Mouse (Mus musculus) limb, embryonic 14.5 days (tissue): ENCODE measurements around the gene Reep6. TPM values are rescaled to one million over a fixed set of nuclear protein-coding genes. Genes with fewer than 3 reads are reported as not detected.
A peak's percentile ranks its signal among the peaks of the same experiment; 100 is the strongest.

ENCODE experiments used
- ATAC-seq: fragments of 200-750 bp; cut with Nextera tagmentation; 2 replicates; pipeline ENCODE4 v1.8.0; 2017; ENCODE audit warnings: low read depth, moderate number of reproducible peaks, moderate TSS enrichment; ENCODE audit not compliant: low FRiP score
- DNase-seq: peaks from one replicate; pipeline ENCODE4 v3.0.0-alpha.2; 2015; ENCODE audit warnings: low spot score
- H3K27ac ChIP-seq: fragments of 300-500 bp; sonication (generic); replicated peaks from 2 replicates; pipeline ENCODE4 v1.5.1; 2014; ENCODE audit warnings: low read depth, mild to moderate bottlenecking, low read length, moderate library complexity, mixed read lengths
- H3K27me3 ChIP-seq: fragments of 300-500 bp; sonication (generic); 2 replicates; pipeline ENCODE4 v1.6.1; 2014; ENCODE audit warnings: low read length, mixed read lengths; ENCODE audit not compliant: control insufficient read depth, insufficient read depth
- H3K36me3 ChIP-seq: fragments of 300-500 bp; sonication (generic); 2 replicates; pipeline ENCODE4 v1.6.1; 2014; ENCODE audit warnings: mild to moderate bottlenecking, low read length, moderate library complexity, mixed read lengths; ENCODE audit not compliant: control insufficient read depth, insufficient read depth
- H3K4me1 ChIP-seq: fragments of 300-500 bp; sonication (generic); 2 replicates; pipeline ENCODE4 v1.6.1; 2014; ENCODE audit warnings: antibody characterized with exemption, low read length, mixed read lengths; ENCODE audit not compliant: control insufficient read depth, insufficient read depth
- H3K4me2 ChIP-seq: fragments of 300-500 bp; sonication (generic); replicated peaks from 2 replicates; pipeline ENCODE4 v1.6.1; 2014; ENCODE audit warnings: low read depth, mild to moderate bottlenecking, low read length, moderate library complexity; ENCODE audit not compliant: severe bottlenecking
- H3K4me3 ChIP-seq: fragments of 300-500 bp; sonication (generic); replicated peaks from 2 replicates; pipeline ENCODE4 v1.5.1; 2014; ENCODE audit warnings: low read length
- H3K9ac ChIP-seq: fragments of 300-500 bp; sonication (generic); 2 replicates; pipeline ENCODE4 v1.6.1; 2014; ENCODE audit warnings: mild to moderate bottlenecking, low read depth, low read length, moderate library complexity; ENCODE audit not compliant: severe bottlenecking
- H3K9me3 ChIP-seq: fragments of 300-500 bp; sonication (generic); 2 replicates; pipeline ENCODE4 v1.6.1; 2016; ENCODE audit warnings: low read length; ENCODE audit not compliant: control insufficient read depth
- POLR2A ChIP-seq: fragments of 200-500 bp; IDR thresholded peaks from 2 replicates; pipeline ENCODE4 v1.8.0; 2012; ENCODE audit warnings: inconsistent platforms, mild to moderate bottlenecking, moderate library complexity, borderline replicate concordance; ENCODE audit not compliant: insufficient read depth, insufficient read length; ENCODE audit errors: extremely low read depth
- WGBS: fragments of 180-500 bp; shearing (Covaris S2); extraction: QIAGEN DNeasy Blood & Tissue Kit; methylation state at CpG from one replicate; pipeline ENCODE4 v1.1.7; 2014; 5-methylcytosine and 5-hydroxymethylcytosine counted together
- polyA plus RNA-seq, 2 experiments: library from polyadenylated mRNA; depleted of rRNA in 1 of 2; stranded (reverse) in 1 of 2; unstranded in 1 of 2; fragments of >200 nt; fragmentation: Nextera tagmentation in 1 of 2; extraction: Ambion mirVana in 1 of 2; gene quantifications; 2 replicates each; pipeline versions ENCODE4 v1.2.1 to v1.2.3; 2012 to 2014

The Reep6 gene
- polyA plus RNA-seq, 2 experiments = 3.9 to 10.5 TPM

DNA sequence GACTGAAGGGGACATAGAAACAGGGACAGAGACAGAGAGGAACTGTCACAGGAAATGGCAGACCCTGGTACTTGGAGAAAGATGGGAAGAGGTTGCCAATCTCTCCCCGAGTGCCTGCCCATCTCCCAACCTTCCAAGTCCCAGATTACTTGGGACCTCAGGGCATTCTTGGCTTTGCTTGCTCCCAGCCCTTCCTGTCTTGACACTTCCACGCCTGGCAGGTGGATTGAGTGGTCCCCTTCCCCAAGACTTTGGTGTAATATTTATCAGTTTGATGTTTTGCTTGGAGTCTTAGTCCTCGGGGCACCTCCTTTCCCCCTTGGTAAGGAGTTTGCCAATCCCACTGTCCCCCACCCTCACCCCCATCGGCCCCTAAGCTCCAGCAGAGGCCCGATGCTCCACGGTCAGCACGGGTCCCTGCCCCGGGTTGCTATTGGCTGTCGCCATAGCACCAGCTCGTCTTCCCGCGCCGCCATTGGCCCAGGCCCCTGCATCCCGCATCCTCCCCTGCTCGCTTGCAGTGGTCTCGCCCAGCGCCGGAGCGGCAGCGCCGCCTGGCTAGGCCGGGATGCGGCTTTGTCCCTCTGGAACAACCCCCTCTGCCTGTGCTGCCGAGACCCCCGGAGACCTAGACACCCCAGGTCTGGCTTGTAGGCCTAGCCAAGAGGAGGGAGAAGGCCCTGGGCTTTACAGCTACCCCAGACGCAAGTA is 31.0 kb upstream of the Reep6 start:
- Histone ChIP-seq H3K4me1 (peaks cover 13% of the 10 kb centered on the region), H3K4me2 (peak overlapping the region; percentile 33; the same call in 1 of the 2 replicates), H3K27ac (no peak overlapping the region), H3K36me3 (peaks cover 14% of the 10 kb centered on the region), H3K9ac (0 out of 2 replicates have a peak overlapping the region, but pooled peaks have one; percentile 31), H3K9me3 (no peaks in the 10 kb centered on the region), H3K27me3 (peaks cover 41% of the 10 kb centered on the region), H3K4me3 (peak overlapping the region; percentile 16)
- peak; percentile 35; the same call in 1 of the 2 replicates for ATAC-seq
- WGBS = 4% methylated on average over 22 of the region's 26 CpGs
- DNase-seq = no peak
- 0 out of 2 replicates have a peak, but pooled peaks have one; percentile 19 for TF ChIP-seq POLR2A

DNA sequence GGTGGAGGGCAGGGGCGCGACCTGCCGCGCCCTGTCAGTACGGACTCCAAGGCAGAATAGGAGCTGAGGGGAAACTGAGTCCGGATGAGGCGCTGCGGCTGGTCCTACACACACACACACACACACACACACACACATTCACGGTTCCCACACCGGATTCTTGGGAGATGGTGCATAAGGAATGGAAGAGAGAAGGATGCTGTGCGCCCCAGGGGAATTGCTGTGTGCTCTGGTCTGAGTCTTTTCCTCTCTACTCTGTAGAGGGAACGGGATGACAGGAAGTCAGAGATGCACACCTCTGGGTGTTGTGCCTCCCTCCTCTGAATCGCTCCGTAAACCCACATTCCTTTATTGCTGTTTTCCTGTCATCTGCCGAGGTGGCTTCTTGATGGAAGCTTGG is 30.5 kb upstream of the Reep6 start:
- no peaks in the 10 kb centered on the region for H3K9me3 ChIP-seq
- peaks cover 8% of the 10 kb centered on the region for H3K36me3 ChIP-seq
- peaks cover 46% of the 10 kb centered on the region for H3K27me3 ChIP-seq
- ATAC-seq = no peak
- no peak for TF ChIP-seq POLR2A
- WGBS = 7% methylated on average over 14 of the region's 15 CpGs
- H3K4me2 ChIP-seq = peak overlapping the region; percentile 33; the same call in 1 of the 2 replicates
- H3K27ac ChIP-seq = no peak overlapping the region
- H3K9ac ChIP-seq = 0 out of 2 replicates have a peak overlapping the region, but pooled peaks have one; percentile 31
- peaks cover 13% of the 10 kb centered on the region for H3K4me1 ChIP-seq
- H3K4me3 ChIP-seq = peak overlapping the region; percentile 16
- DNase-seq = no peak

- H3K9me3 ChIP-seq = no peaks in the 10 kb centered on the region
- TF ChIP-seq POLR2A = no peak
- no peak for DNase-seq
- no peak overlapping the region for H3K4me3 ChIP-seq
- H3K36me3 ChIP-seq = peaks cover 3% of the 10 kb centered on the region; the same call in 1 of the 2 replicates
- no peak overlapping the region for H3K27ac ChIP-seq
- no peak overlapping the region for H3K9ac ChIP-seq
- H3K27me3 ChIP-seq = peaks cover 51% of the 10 kb centered on the region
- no peak for ATAC-seq
- WGBS = 55% methylated on average over 10 of the region's 10 CpGs
- peaks cover 13% of the 10 kb centered on the region for H3K4me1 ChIP-seq
- H3K4me2 ChIP-seq = no peak overlapping the region
Observed at GRCm38 (mm10) chr10:80299824-80300223, 29.9 kb upstream of the Reep6 start.

DNA sequence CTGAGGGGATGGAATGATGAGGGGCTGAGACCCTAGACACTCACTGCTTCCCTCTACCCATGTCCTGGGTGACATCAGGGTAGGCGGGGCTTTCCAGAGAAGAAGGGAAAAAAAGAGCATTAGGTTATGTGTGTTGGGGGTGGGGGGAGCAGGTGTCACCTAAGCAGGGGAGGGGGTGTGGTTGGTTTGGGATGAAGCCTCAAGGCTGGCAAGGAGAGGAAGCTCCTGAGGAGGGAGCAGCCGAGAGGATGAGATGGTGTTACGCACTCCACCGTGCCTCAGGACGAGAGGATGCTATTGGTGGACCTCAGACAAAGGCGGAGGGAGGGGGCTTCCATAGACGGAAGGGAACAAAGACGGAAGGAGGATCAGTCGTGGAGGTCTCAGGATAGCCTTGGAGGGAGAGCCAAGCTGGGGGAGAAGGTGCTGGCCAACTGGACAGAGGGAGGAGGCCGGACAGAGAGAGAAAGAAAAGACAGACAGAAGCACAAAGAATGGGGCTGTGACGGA is 29.0 kb upstream of the Reep6 start:
- Histone ChIP-seq H3K27ac (no peak overlapping the region), H3K36me3 (no peaks in the 10 kb centered on the region), H3K27me3 (peaks cover 60% of the 10 kb centered on the region), H3K9me3 (no peaks in the 10 kb centered on the region), H3K4me2 (no peak overlapping the region), H3K4me1 (peaks cover 9% of the 10 kb centered on the region), H3K4me3 (no peak overlapping the region), H3K9ac (no peak overlapping the region)
- no peak for ATAC-seq
- WGBS = 30% methylated on average over 11 of the region's 11 CpGs
- TF ChIP-seq POLR2A = no peak
- no peak for DNase-seq

DNA sequence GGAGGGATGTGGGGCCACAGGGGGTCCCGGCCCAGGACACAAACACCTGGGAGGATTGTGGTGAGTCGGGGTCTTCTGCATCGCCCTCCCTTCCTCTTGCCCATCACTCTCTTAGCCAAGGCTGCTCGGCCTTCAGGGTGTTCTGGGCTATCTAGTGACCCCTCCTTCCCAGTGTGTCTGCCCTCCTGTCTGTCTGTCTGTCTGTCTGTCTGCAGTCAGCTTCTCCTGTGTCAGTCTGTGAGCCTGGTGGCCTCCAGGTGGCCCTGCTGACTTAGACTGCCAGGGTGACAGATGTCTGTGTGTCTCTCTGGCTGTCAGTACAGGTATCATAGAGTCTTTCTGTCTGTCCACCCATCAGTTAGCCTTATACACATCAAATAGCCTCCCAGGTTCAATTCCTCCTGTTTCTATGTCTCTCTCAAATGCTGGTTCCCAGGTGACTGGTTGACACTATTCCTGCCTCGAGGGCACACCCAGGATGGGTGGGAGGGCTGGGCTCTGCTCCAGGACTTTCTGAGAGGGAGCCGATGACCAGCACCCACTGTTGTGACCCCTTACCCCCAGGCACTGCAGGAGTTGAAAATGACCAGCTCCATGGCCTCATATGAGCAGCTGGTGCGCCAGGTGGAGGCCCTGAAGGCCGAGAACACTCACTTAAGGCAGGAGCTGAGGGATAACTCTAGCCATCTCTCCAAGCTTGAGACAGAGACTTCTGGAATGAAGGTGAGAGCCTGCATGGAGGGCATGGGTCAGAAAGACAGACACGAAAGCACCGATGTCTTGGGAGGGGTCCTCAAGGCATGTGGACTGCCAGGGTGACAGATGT is 28.3 kb upstream of the Reep6 start:
- 67% methylated on average over 8 of the region's 10 CpGs for WGBS
- no peak overlapping the region for H3K4me3 ChIP-seq

More for the DNA sequence above, 28.3 kb upstream of the Reep6 start:
- Histone ChIP-seq H3K4me2 (no peak overlapping the region), H3K9ac (no peak overlapping the region), H3K27me3 (peaks cover 67% of the 10 kb centered on the region), H3K27ac (no peak overlapping the region), H3K9me3 (no peaks in the 10 kb centered on the region), H3K4me1 (peaks cover 4% of the 10 kb centered on the region), H3K36me3 (no peaks in the 10 kb centered on the region)
- ATAC-seq = no peak
- no peak for TF ChIP-seq POLR2A
- DNase-seq = no peak
